Mouse (Mus musculus) embryonic facial prominence, embryonic 15.5 days (tissue): ENCODE measurements at regions not wholly inside any gene's neighbourhood (a gene's known extent, or its start where the extent isn't known, plus 50 kb on each side); places are given as distances from the start of the nearest gene placed in this dataset.
"Not testable (repeated sequence)": the region's sequence is repeated elsewhere in the genome, so short reads cannot be mapped to it uniquely, and the experiment has no call there.

Experiments used
- ATAC-seq: fragments of 200-750 bp; cut with Nextera tagmentation; 2 replicates; pipeline ENCODE4 v1.8.0; 2017; ENCODE audit warnings: low read depth, moderate TSS enrichment; ENCODE audit not compliant: insufficient number of reproducible peaks, low FRiP score, low TSS enrichment
- H3K27ac ChIP-seq: fragments of 300-500 bp; sonication (generic); replicated peaks from 2 replicates; pipeline ENCODE4 v1.5.1; 2015; ENCODE audit warnings: mild to moderate bottlenecking, inconsistent platforms
- H3K27me3 ChIP-seq: fragments of 300-500 bp; sonication (generic); 2 replicates; pipeline ENCODE4 v1.6.1; 2015; ENCODE audit warnings: inconsistent platforms
- H3K36me3 ChIP-seq: fragments of 300-500 bp; sonication (generic); 2 replicates; pipeline ENCODE4 v1.6.1; 2015; ENCODE audit warnings: mild to moderate bottlenecking, inconsistent platforms
- H3K4me1 ChIP-seq: fragments of 300-500 bp; sonication (generic); 2 replicates; pipeline ENCODE4 v1.6.1; 2015; ENCODE audit warnings: inconsistent platforms
- H3K4me2 ChIP-seq: fragments of 300-500 bp; sonication (generic); replicated peaks from 2 replicates; pipeline ENCODE4 v1.6.1; 2015; ENCODE audit warnings: mild to moderate bottlenecking, inconsistent platforms
- H3K4me3 ChIP-seq: fragments of 300-500 bp; sonication (generic); replicated peaks from 2 replicates; pipeline ENCODE4 v1.5.1; 2015; ENCODE audit warnings: mild to moderate bottlenecking, inconsistent platforms
- H3K9ac ChIP-seq: fragments of 300-500 bp; sonication (generic); 2 replicates; pipeline ENCODE4 v1.6.1; 2015; ENCODE audit warnings: inconsistent platforms
- H3K9me3 ChIP-seq: fragments of 300-500 bp; sonication (generic); replicated peaks from 2 replicates; pipeline ENCODE4 v1.6.1; 2016; ENCODE audit warnings: inconsistent platforms
- WGBS: fragments of 180-500 bp; shearing (Covaris S2); methylation state at CpG from one replicate; pipeline ENCODE4 v1.1.7; 2015; 5-methylcytosine and 5-hydroxymethylcytosine counted together

- H3K36me3 ChIP-seq: no peaks in the 10 kb centered on the region
- H3K4me3 ChIP-seq: no peak overlapping the region
- H3K4me2 ChIP-seq: no peak overlapping the region
- H3K4me1 ChIP-seq: no peaks in the 10 kb centered on the region
- H3K27me3 ChIP-seq: no peaks in the 10 kb centered on the region
- H3K9me3 ChIP-seq: no peaks in the 10 kb centered on the region
- no peak overlapping the region for H3K27ac ChIP-seq
- H3K9ac ChIP-seq: no peak overlapping the region
- ATAC-seq: no peak
- 57% methylated on average over 2 of the region's 2 CpGs for WGBS
These were observed 155.3 kb downstream of the Fam174a start for GRCm38 (mm10) chr1:95468772-95469171.

- Histone ChIP-seq H3K27me3 (no peaks in the 10 kb centered on the region), H3K4me1 (no peaks in the 10 kb centered on the region), H3K4me3 (no peak overlapping the region), H3K9me3 (no peaks in the 10 kb centered on the region), H3K4me2 (no peak overlapping the region), H3K27ac (no peak overlapping the region), H3K9ac (no peak overlapping the region), H3K36me3 (no peaks in the 10 kb centered on the region)
- ATAC-seq: no peak
- 74% methylated on average over 1 of the region's 1 CpGs for WGBS
These were observed 157.1 kb downstream of the Fam174a start for GRCm38 (mm10) chr1:95470491-95470890.

DNA sequence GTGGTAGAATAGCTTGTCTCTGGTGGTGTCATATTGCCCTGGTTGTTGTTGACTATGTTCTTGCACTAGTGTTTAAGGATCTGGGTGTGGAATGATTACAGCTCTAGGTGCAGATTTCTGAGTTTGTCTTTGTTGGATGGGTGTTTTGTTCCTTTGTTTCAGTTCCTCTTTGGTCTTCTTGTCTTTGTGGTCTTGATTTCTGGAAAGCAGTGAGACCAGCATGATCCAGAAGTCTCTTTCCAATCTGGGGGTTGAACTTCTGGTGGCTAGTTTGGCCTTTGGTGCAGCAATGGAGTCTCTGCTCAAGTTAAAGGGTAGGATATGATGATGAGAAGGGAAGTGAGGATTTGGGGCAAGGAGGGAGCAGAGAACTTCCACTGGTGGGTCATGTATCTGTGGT lies 174.4 kb downstream of the St8sia4 start:
- Histone ChIP-seq H3K4me2 (no peak overlapping the region), H3K36me3 (no peaks in the 10 kb centered on the region), H3K27me3 (no peaks in the 10 kb centered on the region), H3K9me3 (no peaks in the 10 kb centered on the region), H3K4me1 (no peaks in the 10 kb centered on the region), H3K27ac (no peak overlapping the region), H3K4me3 (no peak overlapping the region), H3K9ac (no peak overlapping the region)
- ATAC-seq: no peak

- not testable (repeated sequence) for H3K36me3 ChIP-seq, H3K4me1 ChIP-seq, H3K27me3 ChIP-seq, ATAC-seq, H3K27ac ChIP-seq, H3K4me3 ChIP-seq, H3K9ac ChIP-seq, H3K9me3 ChIP-seq, H3K4me2 ChIP-seq
These were observed 166.7 kb downstream of the St8sia4 start for GRCm38 (mm10) chr1:95500671-95501070.

DNA sequence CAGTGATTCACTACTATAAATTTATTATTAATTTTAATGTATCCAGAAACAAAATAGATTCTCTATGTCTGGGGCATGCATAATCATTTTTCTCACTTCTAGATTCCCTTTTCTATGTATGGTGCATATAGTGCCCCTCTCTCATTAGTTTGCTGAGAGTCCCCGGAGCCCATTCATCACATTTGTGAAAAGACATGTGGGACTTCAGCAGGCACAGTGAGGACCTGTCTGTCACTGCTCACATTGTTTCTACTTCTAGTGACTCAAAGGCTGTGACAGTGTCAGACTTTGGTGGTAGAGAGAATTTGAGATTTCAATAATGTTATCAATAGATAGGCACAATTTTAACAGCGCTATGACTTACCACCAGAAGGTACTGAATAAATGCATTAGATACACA lies 158.7 kb downstream of the St8sia4 start:
- Histone ChIP-seq H3K4me3 (no peak overlapping the region), H3K9me3 (no peaks in the 10 kb centered on the region), H3K4me1 (no peaks in the 10 kb centered on the region), H3K4me2 (no peak overlapping the region), H3K27ac (no peak overlapping the region), H3K9ac (no peak overlapping the region), H3K27me3 (no peaks in the 10 kb centered on the region), H3K36me3 (no peaks in the 10 kb centered on the region)
- no peak for ATAC-seq
- 96% methylated on average over 2 of the region's 2 CpGs for WGBS

DNA sequence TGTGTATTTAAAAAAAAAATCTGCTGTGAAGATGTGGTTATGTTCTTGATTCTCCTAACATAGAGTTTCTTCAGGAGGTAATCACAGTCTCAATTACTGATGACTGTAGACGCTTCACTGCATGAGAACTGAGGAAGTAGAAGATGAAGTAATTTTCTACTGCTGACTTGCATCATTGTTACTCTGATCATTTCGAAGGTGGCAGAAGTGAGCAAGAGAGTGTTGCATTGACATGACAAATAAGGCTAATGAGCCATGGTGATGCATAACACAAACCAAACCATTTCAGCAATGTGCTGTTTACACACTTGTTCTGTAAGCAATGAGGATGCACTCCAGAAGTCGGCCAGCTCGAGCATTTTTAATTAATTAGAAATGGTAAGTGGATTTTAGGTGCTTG lies 138.6 kb downstream of the St8sia4 start:
- no peak overlapping the region for H3K9ac ChIP-seq
- H3K36me3 ChIP-seq: no peaks in the 10 kb centered on the region
- H3K27ac ChIP-seq: no peak overlapping the region
- 55% methylated on average over 4 of the region's 4 CpGs for WGBS
- no peak overlapping the region for H3K4me2 ChIP-seq
- no peaks in the 10 kb centered on the region for H3K9me3 ChIP-seq
- no peaks in the 10 kb centered on the region for H3K27me3 ChIP-seq
- no peaks in the 10 kb centered on the region for H3K4me1 ChIP-seq
- no peak overlapping the region for H3K4me3 ChIP-seq
- no peak for ATAC-seq

- H3K36me3 ChIP-seq: no peaks in the 10 kb centered on the region
- 75% methylated on average over 3 of the region's 3 CpGs for WGBS
These were observed 136.4 kb downstream of the St8sia4 start for GRCm38 (mm10) chr1:95531017-95531416.

More at GRCm38 (mm10) chr1:95531017-95531416, 136.4 kb downstream of the St8sia4 start:
- ATAC-seq: no peak
- no peak overlapping the region for H3K27ac ChIP-seq
- no peak overlapping the region for H3K9ac ChIP-seq
- H3K4me1 ChIP-seq: no peaks in the 10 kb centered on the region
- no peak overlapping the region for H3K4me3 ChIP-seq
- H3K9me3 ChIP-seq: no peaks in the 10 kb centered on the region
- no peaks in the 10 kb centered on the region for H3K27me3 ChIP-seq
- H3K4me2 ChIP-seq: no peak overlapping the region
